Mouse (Mus musculus) myocyte (in vitro differentiated cells): ENCODE measurements around the gene Lcn3.

Experiments
- CEBPB ChIP-seq: IDR thresholded peaks from 2 replicates; pipeline ENCODE4 v1.6.1; 2011; ENCODE audit warnings: mild to moderate bottlenecking, moderate library complexity; ENCODE audit not compliant: poor library complexity, insufficient read depth, severe bottlenecking
- E2F4 ChIP-seq: IDR thresholded peaks from one replicate; pipeline ENCODE4 v1.6.1; 2011; ENCODE audit warnings: mild to moderate bottlenecking, control low read depth, moderate library complexity; ENCODE audit not compliant: insufficient read depth
- MAX ChIP-seq: IDR thresholded peaks from one replicate; pipeline ENCODE4 v1.6.1; 2011; ENCODE audit warnings: low read depth, mild to moderate bottlenecking, control low read depth
- MYOD1 ChIP-seq, 3 experiments: IDR thresholded peaks; one replicate each; pipeline ENCODE4 v1.6.1; 2011; ENCODE audit warnings: control low read depth in 2 of 3, low read depth in 2 of 3, mild to moderate bottlenecking in 2 of 3, moderate library complexity in 1 of 3; ENCODE audit not compliant: insufficient read length in 2 of 3, control insufficient read depth in 1 of 3
- MYOG ChIP-seq, 3 experiments: IDR thresholded peaks; one replicate each; pipeline ENCODE4 v1.6.1; 2011; ENCODE audit warnings: control low read depth in 2 of 3, low read depth in 2 of 3, mild to moderate bottlenecking in 2 of 3; ENCODE audit not compliant: insufficient read length in 2 of 3, control insufficient read depth in 1 of 3, insufficient read depth in 1 of 3
- POLR2A ChIP-seq: IDR thresholded peaks from one replicate; pipeline ENCODE4 v1.6.1; 2011; ENCODE audit warnings: low read depth, mild to moderate bottlenecking, control low read depth, moderate library complexity; ENCODE audit not compliant: insufficient read length
- POLR2AphosphoS2 ChIP-seq: IDR thresholded peaks from one replicate; pipeline ENCODE4 v1.6.1; 2011; ENCODE audit warnings: low read depth, control low read depth; ENCODE audit not compliant: insufficient read length
- REST ChIP-seq: IDR thresholded peaks from one replicate; pipeline ENCODE4 v1.6.1; 2011; ENCODE audit warnings: mild to moderate bottlenecking, control low read depth, moderate library complexity; ENCODE audit not compliant: insufficient read depth, insufficient read length
- SRF ChIP-seq: IDR thresholded peaks from one replicate; pipeline ENCODE4 v1.6.1; 2011; ENCODE audit warnings: low read depth; ENCODE audit not compliant: control insufficient read depth, insufficient read length
- TCF3 ChIP-seq: IDR thresholded peaks from one replicate; pipeline ENCODE4 v1.6.1; 2011; ENCODE audit warnings: low read depth, control low read depth; ENCODE audit not compliant: insufficient read length
- USF1 ChIP-seq: IDR thresholded peaks from one replicate; pipeline ENCODE4 v1.6.1; 2011; ENCODE audit warnings: low read depth, mild to moderate bottlenecking, control low read depth, moderate library complexity

GRCm38 (mm10) chr2:25775991-25776390, 10.6 kb downstream of the Lcn3 start:
- TF ChIP-seq MAX, result no peak
- no peak for TF ChIP-seq POLR2A
- no peak for TF ChIP-seq USF1
- no peak for TF ChIP-seq MYOD1 (IDR thresholded peaks at IDR 0.05; ENCODE audit: control insufficient read depth in 1 of 3, insufficient read length in 2 of 3, low read depth in 2 of 3)
- TF ChIP-seq CEBPB, result no peak
- TF ChIP-seq TCF3, result no peak
- TF ChIP-seq E2F4, result no peak
- no peak for TF ChIP-seq MYOG (IDR thresholded peaks at IDR 0.05; ENCODE audit: control insufficient read depth in 1 of 3, insufficient read depth in 1 of 3, insufficient read length in 2 of 3, low read depth in 2 of 3)
- no peak for TF ChIP-seq POLR2AphosphoS2
- no peak for TF ChIP-seq SRF
- no peak for TF ChIP-seq REST
